Mouse (Mus musculus): ENCODE data around the gene Ankrd66. TPM values are rescaled to one million over a fixed set of nuclear protein-coding genes. Genes with fewer than 3 reads are reported as not detected.
"Not testable (repeated sequence)": the region's sequence is repeated elsewhere in the genome, so short reads cannot be mapped to it uniquely, and the experiment has no call there.

Ankrd66 gene
- total RNA-seq, 2 experiments from 2014 or later, result 0.35 TPM; not detected in 1

DNA sequence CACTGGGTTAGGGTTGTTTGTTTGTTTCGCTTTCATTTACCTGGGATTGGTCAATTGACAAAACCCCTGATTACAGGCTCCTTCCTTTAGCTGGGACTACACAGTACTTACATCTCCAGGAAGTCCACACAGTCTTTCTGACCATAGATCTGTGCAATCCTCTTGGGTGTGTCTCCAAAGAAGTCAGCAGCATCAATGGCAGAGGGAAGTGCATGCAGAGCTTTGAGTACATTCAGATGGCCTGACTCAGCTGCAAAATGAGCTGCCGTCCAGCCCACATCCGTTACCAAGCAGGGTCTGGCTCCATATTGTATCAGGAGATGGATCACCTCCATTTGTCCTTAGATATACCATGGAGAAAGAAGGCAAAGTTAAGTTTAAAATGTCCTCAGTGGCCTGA lies 4.7 kb downstream of the Ankrd66 start:
- no peak for DNase-seq (ENCODE audit: low spot score in 2 of 2)

DNA sequence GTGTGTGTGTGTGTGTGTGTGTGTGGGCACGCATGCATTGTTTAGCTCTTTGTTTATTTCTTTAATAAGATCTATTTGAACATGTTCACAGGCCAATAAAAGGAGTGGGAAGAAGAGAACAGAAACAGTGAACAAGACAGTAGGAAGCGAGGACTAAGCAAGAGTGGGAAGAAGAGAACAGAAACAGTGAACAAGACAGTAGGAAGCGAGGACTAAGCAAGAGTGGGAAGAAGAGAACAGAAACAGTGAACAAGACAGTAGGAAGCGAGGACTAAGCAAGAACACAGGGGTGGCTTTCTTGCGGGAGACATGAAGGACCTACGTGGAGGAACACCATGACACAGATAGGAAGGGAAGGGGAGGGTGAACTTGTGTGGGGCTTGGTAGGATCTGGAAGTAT lies 6.6 kb downstream of the Ankrd66 start:
- not testable (repeated sequence) for DNase-seq (ENCODE audit: low spot score in 2 of 2)

DNA sequence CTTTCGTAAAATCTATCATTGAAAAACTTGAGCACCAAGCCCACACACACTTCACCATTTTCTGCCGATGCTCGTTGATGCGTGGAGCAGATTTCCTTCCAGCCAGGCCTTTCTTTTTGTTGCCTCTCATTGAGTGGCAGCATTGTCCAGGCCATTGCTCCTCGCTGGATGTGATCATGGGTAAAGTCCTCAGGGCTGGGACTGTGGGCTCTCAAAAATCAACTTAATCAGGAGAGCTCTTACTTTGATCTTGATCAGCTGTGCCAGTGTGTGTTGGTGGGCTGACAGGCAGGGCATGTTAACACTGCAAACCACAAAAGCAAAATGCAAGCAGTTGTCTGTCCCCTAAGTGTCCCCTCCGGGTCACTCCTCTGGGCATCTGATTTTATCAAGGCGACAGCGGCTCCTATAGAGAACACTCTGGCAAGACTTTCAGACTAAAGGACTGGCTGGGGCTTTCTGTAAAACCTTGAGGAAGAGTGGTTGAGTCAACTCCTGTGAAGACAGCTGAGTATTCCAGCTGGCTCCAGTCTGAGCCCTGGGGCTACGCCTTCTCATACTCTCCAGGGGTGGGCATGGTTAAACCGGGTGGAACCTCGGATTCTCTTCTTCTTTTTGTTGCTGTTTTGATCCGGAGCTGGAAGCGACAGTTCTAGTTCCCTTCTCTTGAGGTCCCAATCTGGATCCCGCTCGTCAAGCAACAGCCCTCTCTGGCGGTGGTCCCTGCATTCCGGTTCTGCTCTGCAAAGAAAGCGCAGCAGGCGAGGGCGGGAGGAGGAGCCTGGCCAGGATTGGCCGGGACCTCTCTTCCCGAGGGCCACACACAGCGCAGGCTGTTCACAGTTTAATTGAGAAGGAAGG lies 8.8 kb downstream of the Ankrd66 start:
- peak; percentile 5 for DNase-seq (ENCODE audit: low spot score in 2 of 2)

GRCm38 (mm10) chr17:43531192-43531591 lies 12.2 kb downstream of the Ankrd66 start:
- DNase-seq (ENCODE audit: low spot score in 2 of 2), result no peak

- DNase-seq (ENCODE audit: low spot score in 2 of 2), result no peak
Measured at GRCm38 (mm10) chr17:43530507-43530906, 12.9 kb downstream of the Ankrd66 start.

DNA sequence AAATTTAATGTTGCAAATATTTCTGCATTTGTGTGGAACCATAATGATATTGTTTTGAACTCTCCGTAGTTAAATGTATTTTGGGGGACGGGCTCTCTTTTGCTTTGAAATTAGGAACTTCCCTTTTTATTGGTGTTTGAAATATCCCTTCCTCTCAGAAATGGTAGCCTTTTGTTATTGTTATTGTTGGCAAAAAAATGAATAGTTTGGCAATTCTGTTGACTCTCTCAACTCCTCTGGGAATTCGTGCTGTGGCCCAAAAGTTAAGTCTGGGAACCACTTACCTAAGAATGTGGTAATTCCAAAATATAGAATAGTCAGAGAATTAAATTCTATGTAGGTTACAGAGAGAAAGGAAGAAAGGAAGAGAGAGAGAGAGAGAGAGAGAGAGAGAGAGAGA lies 23.3 kb downstream of the Ankrd66 start:
- no peak for DNase-seq (ENCODE audit: low spot score in 2 of 2)

- peak; percentile 69 to 78 for DNase-seq (ENCODE audit: low spot score in 2 of 2)
Measured at GRCm38 (mm10) chr17:43518644-43519409, 24.6 kb downstream of the Ankrd66 start.

DNA sequence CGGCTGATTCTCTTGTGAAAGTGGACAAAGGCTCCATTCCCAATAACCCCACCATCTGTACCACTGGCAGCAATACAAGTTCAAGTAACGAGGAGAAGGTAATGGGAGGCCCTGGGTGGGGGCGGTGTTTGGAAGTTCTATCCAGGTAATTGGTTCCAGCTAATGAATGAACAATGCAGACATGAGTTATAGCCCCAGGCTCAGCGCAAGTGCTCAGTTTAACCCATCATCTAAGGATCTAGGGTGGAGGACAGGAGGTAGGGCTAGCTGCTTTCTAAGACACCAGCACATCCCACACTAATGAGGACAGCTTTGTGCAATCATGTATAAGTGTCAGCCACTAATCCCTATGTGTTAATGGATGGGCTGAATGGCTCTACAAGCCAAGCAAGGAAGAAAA lies 32.7 kb downstream of the Ankrd66 start:
- no peak for DNase-seq (ENCODE audit: low spot score in 2 of 2)

DNA sequence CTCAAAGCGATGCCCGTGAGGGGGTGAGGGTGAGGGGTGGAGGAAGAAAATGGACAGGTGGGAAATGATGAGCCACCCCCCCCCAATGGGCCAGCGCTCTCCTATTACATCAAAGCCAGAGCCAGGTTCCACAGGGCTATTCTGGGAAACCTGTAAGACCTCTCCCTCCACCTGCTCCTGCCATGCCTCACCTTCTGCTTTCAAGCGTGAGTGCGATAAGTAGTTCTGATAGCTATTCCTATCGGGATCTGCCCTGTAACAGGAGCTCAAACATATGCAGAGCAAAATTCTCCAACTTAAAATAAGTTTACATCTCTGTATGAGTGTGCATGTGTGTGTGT lies 38.9 kb downstream of the Ankrd66 start:
- DNase-seq (ENCODE audit: low spot score in 2 of 2), result no peak

DNA sequence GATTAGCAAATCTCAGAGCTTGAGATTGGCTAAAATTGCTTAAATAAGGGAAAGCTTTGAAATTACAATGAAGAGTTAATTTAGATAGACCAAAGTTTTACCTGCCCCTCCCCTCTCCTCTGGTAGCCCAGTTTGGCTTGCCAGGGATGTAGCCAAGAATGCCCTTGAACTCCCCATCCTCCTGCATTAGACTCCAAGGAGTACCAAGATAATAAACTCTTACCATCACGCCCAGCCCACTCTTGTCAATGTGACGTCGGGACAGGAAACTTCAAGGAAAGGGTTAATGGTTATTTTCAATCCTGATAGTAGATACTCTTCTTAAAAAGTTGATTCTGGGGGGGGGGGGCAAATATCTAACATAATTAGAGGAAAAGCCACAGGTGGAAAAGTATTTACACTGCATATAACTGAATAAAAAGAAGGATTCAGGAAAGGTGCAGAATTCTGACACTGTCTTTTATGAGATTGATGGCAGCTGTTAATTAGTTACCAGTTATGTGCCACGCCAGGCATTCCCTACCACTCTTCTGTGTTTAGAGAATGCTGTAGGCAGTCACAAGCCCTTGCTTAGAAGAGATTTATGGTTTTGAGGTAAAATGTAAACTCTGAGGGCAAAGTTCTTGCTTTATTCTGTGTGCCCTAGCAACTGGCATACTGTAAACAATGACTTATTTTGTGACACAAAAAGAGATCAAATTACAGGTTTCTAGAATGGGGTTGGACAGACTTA lies 39.4 kb downstream of the Ankrd66 start:
- DNase-seq (ENCODE audit: low spot score in 2 of 2), result no peak

GRCm38 (mm10) chr17:43502592-43502991 lies 40.8 kb downstream of the Ankrd66 start, which contains the start of gene Mep1a:
Mep1a (minus strand) TSS chr17:43502812.
- no peak for DNase-seq (ENCODE audit: low spot score in 2 of 2)

GRCm38 (mm10) chr17:43501631-43502030 lies 41.8 kb downstream of the Ankrd66 start:
- no peak for DNase-seq (ENCODE audit: low spot score in 2 of 2)

DNA sequence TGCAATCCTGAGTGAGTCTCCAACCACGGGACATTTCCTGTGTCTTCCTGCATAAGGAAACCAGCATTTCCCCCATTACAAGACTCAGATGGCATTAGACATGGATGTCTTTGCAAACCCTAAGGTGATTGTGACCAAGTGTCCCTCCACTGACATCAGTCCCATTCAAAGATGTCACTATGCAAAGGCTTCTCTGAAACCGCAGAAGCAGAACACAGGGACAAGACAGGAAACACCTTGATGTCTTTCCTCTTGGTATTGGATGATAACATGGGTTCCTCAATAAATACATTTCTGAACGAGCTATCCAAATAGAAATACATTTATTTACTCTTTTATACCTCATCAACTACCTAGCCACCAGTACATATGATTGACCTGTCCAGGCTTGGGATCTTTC lies 42.2 kb downstream of the Ankrd66 start:
- no peak for DNase-seq (ENCODE audit: low spot score in 2 of 2)

DNA sequence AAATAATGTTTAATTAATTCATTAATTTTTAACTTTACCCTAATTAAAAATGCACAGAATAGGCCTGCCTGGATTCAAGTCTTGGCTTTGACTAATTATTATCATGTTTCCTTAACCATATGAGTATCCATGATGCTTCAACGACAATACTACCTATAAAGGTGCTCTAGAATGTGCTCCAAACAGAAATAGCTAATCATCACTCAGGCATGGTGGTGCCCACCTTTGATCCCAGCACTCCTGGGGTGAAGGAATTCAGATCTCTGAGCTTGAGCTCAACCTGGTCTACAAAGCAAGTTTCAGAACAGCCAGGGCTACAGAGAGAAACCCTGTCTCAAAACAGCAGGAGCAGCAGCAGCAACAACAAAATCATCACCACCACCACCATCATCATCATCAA lies 42.9 kb downstream of the Ankrd66 start:
- DNase-seq (ENCODE audit: low spot score in 2 of 2), result no peak

- no peak for DNase-seq (ENCODE audit: low spot score in 2 of 2)
Measured at GRCm38 (mm10) chr17:43497521-43497920, 45.9 kb downstream of the Ankrd66 start.

- DNase-seq (ENCODE audit: low spot score in 2 of 2), result no peak
Measured at GRCm38 (mm10) chr17:43495502-43495901, 47.9 kb downstream of the Ankrd66 start.

- DNase-seq (ENCODE audit: low spot score in 2 of 2), result not testable (repeated sequence)
Measured at GRCm38 (mm10) chr17:43490371-43490770, 53.1 kb downstream of the Ankrd66 start.

GRCm38 (mm10) chr17:43488439-43489151 lies 54.8 kb downstream of the Ankrd66 start:
- no peak for DNase-seq (ENCODE audit: low spot score in 2 of 2)

- DNase-seq (ENCODE audit: low spot score in 2 of 2), result no peak
Measured at GRCm38 (mm10) chr17:43485982-43486381, 57.5 kb downstream of the Ankrd66 start.

All from left cerebral cortex, adult 18-20 months (tissue).